Mouse (Mus musculus): ENCODE data around the gene Clic6.

DNA sequence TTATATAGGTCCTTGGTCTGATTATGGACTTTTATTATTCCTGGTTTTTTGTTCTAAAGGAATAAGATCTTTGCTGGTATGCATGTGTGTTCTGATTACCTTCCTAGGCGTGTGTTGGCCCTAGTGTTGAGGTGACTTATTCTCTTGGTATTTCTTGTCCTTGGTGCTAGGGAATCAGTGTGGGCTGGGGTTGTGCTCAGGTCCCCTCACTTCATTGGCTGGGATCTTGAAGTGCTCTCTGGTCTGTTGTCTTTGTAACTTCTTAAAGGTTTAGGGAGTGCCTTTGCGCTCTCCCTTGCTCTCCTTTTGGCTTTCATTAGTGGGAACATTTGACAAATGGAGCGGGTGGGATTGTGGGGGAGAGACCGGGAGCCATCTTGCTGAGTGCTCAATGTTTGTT is 22.0 kb downstream of the Clic6 start:
- TF ChIP-seq POLR2A (IDR thresholded peaks at IDR 0.05; ENCODE audit: low read depth, low read length) (no peak), CTCF (IDR thresholded peaks at IDR 0.05; ENCODE audit: extremely low read depth, insufficient read length, insufficient replicate concordance, low read depth, low read length) (no peak)
